Mouse (Mus musculus) liver, postnatal 0 days (tissue): ENCODE results near the gene Cdc25a. TPM values are rescaled to one million over a fixed set of nuclear protein-coding genes. Genes with fewer than 3 reads are reported as not detected.
A peak's percentile ranks its signal among the peaks of the same experiment; 100 is the strongest.

ENCODE experiments used
- ATAC-seq: fragments of 200-750 bp; cut with Nextera tagmentation; 2 replicates; pipeline ENCODE4 v1.8.0; 2017; ENCODE audit warnings: mild to moderate bottlenecking, moderate library complexity
- DNase-seq: peaks from one replicate; pipeline ENCODE4 v3.0.0-alpha.2; 2016
- H3K27ac ChIP-seq: fragments of 300-500 bp; sonication (generic); 2 replicates; pipeline ENCODE4 v1.5.1; 2014; ENCODE audit warnings: antibody characterized with exemption, moderate library complexity, mild to moderate bottlenecking, low read depth
- H3K27me3 ChIP-seq: fragments of 300-500 bp; sonication (generic); 2 replicates; pipeline ENCODE4 v1.6.1; 2014; ENCODE audit warnings: low read length, control low read depth, mixed read lengths; ENCODE audit not compliant: insufficient read depth
- H3K36me3 ChIP-seq: fragments of 300-500 bp; sonication (generic); replicated peaks from 2 replicates; pipeline ENCODE4 v1.6.1; 2014; ENCODE audit warnings: mild to moderate bottlenecking, control low read depth, low read length, moderate library complexity, mixed read lengths; ENCODE audit not compliant: insufficient read depth
- H3K4me1 ChIP-seq: fragments of 300-500 bp; sonication (generic); 2 replicates; pipeline ENCODE4 v1.6.1; 2014; ENCODE audit warnings: antibody characterized with exemption, mild to moderate bottlenecking, control low read depth; ENCODE audit not compliant: insufficient read depth
- H3K4me2 ChIP-seq: fragments of 300-500 bp; sonication (generic); 2 replicates; pipeline ENCODE4 v1.6.1; 2014; ENCODE audit warnings: low read depth, mild to moderate bottlenecking, low read length, moderate library complexity, mixed read lengths
- H3K4me3 ChIP-seq: fragments of 300-500 bp; sonication (generic); 2 replicates; pipeline ENCODE4 v1.5.1; 2014; ENCODE audit warnings: low read depth, low read length
- H3K9ac ChIP-seq: fragments of 300-500 bp; sonication (generic); replicated peaks from 2 replicates; pipeline ENCODE4 v1.6.1; 2014; ENCODE audit warnings: mild to moderate bottlenecking, moderate library complexity
- H3K9me3 ChIP-seq: fragments of 300-500 bp; sonication (generic); 2 replicates; pipeline ENCODE4 v1.6.1; 2016; ENCODE audit warnings: mild to moderate bottlenecking, control low read depth, low read length, mixed read lengths
- CTCF ChIP-seq: sonication (generic); IDR thresholded peaks from 2 replicates; pipeline ENCODE4 v1.5.1; 2016; ENCODE audit warnings: antibody characterized with exemption, low read depth
- EP300 ChIP-seq: IDR thresholded peaks from 2 replicates; pipeline ENCODE4 v1.6.1; 2016; ENCODE audit warnings: antibody characterized with exemption, low read depth, mild to moderate bottlenecking
- WGBS: fragments of 180-500 bp; shearing (Covaris S2); extraction: QIAGEN DNeasy Blood & Tissue Kit; methylation state at CpG from one replicate; pipeline ENCODE4 v1.1.7; 2014; ENCODE audit not compliant: insufficient replicate concordance; 5-methylcytosine and 5-hydroxymethylcytosine counted together
- polyA plus RNA-seq: library from polyadenylated mRNA; unstranded; fragments of >200 nt; fragmentation: Nextera tagmentation; extraction: Ambion mirVana; gene quantifications from 2 replicates; pipeline ENCODE4 v1.2.1, GENCODE M21; 2015

Cdc25a gene
- polyA plus RNA-seq, 1 experiment from 2014 or later = 7.5 TPM

DNA sequence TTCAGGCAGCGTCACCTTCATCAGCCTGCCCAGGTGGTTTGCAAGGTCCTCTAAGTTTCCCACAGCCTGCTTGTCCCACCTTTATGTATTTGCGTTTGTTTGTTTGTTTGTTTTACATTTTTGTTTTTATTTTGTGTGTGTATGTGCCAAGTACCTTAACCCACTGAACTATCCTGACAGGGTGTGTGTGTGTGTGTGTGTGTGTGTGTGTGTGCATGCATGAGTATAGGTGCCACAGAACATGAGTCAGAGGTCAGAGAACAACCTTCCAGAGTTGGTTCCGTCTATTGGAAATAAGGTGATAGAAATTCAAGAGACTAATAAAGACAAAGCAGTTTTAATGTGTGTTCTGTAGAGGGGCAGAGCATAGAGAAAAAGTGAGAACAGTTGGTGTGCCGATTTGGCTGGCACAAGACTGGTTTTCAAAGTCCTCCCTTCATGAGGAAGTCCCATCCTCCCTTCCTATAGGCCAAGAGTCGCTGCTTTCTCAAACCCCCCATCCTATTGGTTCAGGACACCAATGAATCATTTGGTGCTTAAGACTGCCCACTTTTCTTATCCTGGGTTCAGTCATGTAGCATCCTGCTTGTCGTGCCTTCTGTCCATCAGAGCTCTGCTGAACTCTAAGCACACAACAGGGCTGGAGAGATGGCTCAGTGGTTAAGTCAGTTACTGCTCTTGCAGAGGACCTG is 32.5 kb downstream of the Cdc25a start:
- H3K27ac ChIP-seq = no peak overlapping the region
- H3K4me1 ChIP-seq = no peaks in the 10 kb centered on the region
- H3K9me3 ChIP-seq = no peaks in the 10 kb centered on the region
- no peak overlapping the region for H3K9ac ChIP-seq
- H3K4me2 ChIP-seq = no peak overlapping the region
- ATAC-seq (no peak; the same call in 1 of the 2 replicates), DNase-seq (no peak)
- 59% methylated on average over 6 of the region's 6 CpGs for WGBS
- TF ChIP-seq CTCF = no peak
- TF ChIP-seq EP300 = no peak
- H3K4me3 ChIP-seq = no peak overlapping the region
- H3K36me3 ChIP-seq = no peaks in the 10 kb centered on the region
- H3K27me3 ChIP-seq = no peaks in the 10 kb centered on the region

DNA sequence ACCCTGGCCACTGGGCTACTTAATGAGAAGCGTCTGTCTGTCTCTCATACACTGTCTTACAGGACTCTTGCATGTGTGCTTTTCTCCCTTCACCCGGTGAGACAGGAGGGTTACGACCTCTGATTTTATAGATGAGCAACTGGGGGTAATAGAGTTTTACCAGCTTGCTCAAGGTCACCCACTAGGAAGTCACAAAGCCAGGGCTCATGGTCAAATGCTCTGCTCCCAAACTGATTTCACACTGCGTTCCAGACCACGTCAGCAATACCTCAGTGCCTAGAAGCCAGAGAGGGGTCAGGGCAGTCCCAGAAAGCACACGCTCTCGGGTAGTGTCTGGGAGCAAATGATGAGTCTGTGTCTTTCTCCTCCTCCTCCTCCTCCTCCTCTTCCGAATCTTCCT is 33.7 kb downstream of the Cdc25a start:
- Histone ChIP-seq H3K27me3 (no peaks in the 10 kb centered on the region), H3K9ac (no peak overlapping the region), H3K36me3 (no peaks in the 10 kb centered on the region), H3K4me1 (no peaks in the 10 kb centered on the region), H3K4me2 (no peak overlapping the region), H3K4me3 (no peak overlapping the region), H3K9me3 (no peaks in the 10 kb centered on the region), H3K27ac (no peak overlapping the region)
- no peak for TF ChIP-seq EP300
- TF ChIP-seq CTCF = no peak
- 71% methylated on average over 8 of the region's 8 CpGs for WGBS
- ATAC-seq (no peak), DNase-seq (no peak)

DNA sequence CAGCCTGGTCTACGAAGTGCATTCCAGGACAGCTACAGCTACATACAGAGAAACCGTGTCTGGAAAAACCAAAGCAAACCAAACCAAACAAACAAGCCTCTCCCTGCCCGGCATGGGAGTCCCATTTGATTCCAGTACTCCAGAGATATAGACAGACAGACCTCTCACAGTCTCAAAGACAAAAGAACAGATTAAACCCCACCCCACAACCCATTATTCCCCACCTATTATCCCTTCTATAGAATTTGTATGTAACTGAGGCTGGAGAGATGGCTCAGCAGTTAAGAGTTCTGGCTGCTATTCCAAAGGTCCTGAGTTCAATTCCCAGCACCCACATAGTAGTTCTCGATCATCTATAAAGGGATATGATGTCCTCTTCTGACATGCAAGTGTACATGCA is 34.5 kb downstream of the Cdc25a start:
- DNase-seq (no peak), ATAC-seq (no peak)
- no peak overlapping the region for H3K27ac ChIP-seq
- 77% methylated on average over 4 of the region's 4 CpGs for WGBS
- H3K4me1 ChIP-seq = no peaks in the 10 kb centered on the region
- no peaks in the 10 kb centered on the region for H3K9me3 ChIP-seq
- no peaks in the 10 kb centered on the region for H3K36me3 ChIP-seq
- H3K4me3 ChIP-seq = no peak overlapping the region
- TF ChIP-seq CTCF (no peak), EP300 (no peak)
- H3K9ac ChIP-seq = no peak overlapping the region
- no peaks in the 10 kb centered on the region for H3K27me3 ChIP-seq
- H3K4me2 ChIP-seq = no peak overlapping the region

DNA sequence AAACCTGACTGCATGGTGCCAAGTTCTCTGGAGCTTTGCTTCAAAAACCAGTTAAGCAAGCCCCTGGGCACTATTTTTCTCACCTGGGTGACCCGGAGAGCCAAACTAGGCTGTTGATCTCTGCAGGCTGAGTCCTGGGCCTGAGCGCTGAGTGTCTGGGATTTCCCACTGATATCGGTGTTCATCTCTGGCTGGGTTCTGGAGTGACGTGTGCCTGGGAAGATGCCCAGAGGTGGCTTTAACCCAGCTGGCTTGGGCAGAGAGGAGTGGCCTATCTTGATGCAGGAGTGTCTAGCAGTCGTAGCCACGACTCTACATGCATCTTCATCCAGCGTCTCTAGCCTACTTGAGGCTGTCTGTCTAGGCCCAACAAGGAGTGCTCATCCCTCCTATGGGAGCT is 36.4 kb downstream of the Cdc25a start:
- Histone ChIP-seq H3K4me2 (no peak overlapping the region), H3K4me3 (no peak overlapping the region), H3K36me3 (no peaks in the 10 kb centered on the region), H3K27ac (no peak overlapping the region), H3K27me3 (no peaks in the 10 kb centered on the region), H3K9me3 (no peaks in the 10 kb centered on the region), H3K4me1 (no peaks in the 10 kb centered on the region), H3K9ac (no peak overlapping the region)
- ATAC-seq = no peak
- 80% methylated on average over 7 of the region's 7 CpGs for WGBS
- DNase-seq = no peak
- no peak for TF ChIP-seq EP300
- TF ChIP-seq CTCF = no peak

DNA sequence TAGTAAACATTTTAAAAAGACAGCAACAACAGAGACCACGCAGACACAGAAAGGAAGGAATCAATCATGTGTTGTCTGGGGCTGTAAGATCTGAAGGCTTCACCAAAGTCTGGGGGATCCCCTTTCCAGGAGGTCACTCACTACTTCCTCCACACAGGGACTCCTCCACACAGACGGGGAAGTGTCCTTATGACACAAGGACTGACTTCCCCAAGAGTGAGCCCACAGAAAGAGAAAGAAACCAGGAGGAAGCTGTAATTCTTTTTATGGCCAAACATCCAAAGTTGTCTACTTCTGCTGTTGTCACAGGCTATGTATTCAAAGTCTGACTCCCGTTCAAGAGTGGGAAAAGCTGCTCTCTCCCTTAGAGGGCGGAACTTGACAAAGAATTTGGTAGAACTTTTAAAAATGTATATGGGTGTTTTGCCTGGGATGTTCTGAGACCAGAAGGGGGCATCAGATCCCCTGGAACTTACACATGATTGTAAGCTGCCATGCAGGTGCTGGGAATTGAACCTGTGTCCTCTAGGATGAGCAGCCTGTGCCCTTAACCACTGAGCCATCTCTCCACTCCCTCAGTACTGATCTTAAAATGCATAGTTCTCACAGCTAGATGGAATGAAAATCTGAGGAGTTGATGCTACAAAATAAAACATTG is 39.0 kb downstream of the Cdc25a start:
- H3K36me3 ChIP-seq = no peaks in the 10 kb centered on the region
- DNase-seq = no peak
- H3K4me1 ChIP-seq = no peaks in the 10 kb centered on the region
- no peak overlapping the region for H3K4me3 ChIP-seq
- no peak overlapping the region for H3K9ac ChIP-seq
- ATAC-seq = peak; percentile 38; the same call in 1 of the 2 replicates
- H3K27me3 ChIP-seq = no peaks in the 10 kb centered on the region
- WGBS = 37% methylated on average over 4 of the region's 4 CpGs
- no peaks in the 10 kb centered on the region for H3K9me3 ChIP-seq
- H3K27ac ChIP-seq = no peak overlapping the region
- H3K4me2 ChIP-seq = no peak overlapping the region
- TF ChIP-seq EP300 (no peak), CTCF (no peak)

DNA sequence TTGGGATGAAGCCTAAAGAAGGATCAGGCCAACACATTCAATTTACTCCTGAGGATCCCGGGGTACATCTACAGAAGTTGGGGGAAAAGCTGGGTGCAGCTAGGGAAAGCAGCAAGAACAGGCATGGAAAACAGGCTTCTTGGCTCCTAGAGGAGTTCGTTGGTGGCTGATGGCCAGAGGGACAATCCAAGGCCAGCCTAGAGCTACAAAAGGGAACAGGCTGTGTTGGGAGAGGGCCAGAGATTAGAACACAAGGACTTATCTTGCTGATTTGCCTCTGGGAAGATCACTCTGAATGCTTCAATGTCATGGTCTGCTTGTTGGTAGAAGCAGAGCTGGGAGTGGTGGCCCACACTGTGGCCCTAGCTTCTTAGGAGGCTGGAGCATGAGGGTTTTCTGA is 42.6 kb downstream of the Cdc25a start:
- H3K27ac ChIP-seq = no peak overlapping the region
- no peaks in the 10 kb centered on the region for H3K9me3 ChIP-seq
- no peaks in the 10 kb centered on the region for H3K36me3 ChIP-seq
- no peak overlapping the region for H3K4me2 ChIP-seq
- 73% methylated on average over 2 of the region's 2 CpGs for WGBS
- DNase-seq (no peak), ATAC-seq (no peak)
- no peak overlapping the region for H3K4me3 ChIP-seq
- no peaks in the 10 kb centered on the region for H3K27me3 ChIP-seq
- H3K4me1 ChIP-seq = no peaks in the 10 kb centered on the region
- no peak overlapping the region for H3K9ac ChIP-seq
- no peak for TF ChIP-seq EP300
- TF ChIP-seq CTCF = no peak
